Mouse (Mus musculus): ENCODE measurements around the gene Alpl.

DNA sequence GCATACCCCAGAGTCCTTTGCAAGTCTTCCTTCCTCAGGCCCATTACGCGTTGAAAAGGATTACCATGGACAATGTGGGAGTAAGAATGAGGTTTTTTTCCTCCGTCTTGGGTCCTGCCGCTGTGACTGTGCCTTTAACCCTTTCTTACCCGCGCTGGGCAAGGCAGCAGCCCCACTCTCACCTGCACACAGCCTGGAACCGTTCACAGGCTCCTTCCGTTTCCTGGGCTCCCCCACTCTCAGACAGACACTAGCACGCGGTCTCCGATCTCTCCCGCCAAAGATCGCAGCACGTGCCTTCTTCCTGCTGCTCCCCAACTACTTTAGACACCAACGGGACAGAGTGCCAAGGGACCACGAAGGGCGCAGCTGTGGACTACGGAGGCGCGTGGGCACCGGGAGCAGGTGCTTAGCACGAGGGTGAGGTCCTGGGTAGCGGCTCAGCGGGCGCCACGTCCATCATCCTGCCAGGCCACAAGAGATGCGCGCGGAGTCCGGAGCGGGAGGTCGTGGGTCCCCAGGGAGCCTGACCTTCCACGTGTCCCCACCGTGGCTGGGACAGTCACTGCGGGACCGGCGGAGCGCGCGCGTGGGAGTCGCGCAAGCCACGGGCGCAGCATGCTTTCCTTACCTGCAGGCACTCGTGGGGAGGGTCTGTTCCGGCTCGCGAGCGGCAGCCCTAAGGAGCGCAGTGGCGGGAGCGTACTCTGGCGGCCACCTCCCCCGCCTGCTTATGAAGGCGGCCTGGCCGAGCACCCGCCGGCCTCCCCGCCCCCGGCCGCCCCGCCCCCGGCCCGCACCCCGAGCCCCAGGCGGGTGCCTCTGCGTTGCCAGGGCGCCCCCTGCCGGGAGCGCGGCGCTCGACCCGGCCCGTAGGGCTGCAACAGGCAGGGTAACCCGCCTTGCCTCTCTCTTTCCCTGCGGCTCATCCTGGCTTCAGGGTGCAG, at the start of gene Alpl:
- TF ChIP-seq NANOG (IDR thresholded peaks at IDR 0.05; ENCODE audit: borderline replicate concordance, low read length): no peak
- TF ChIP-seq CTCF (conservative IDR thresholded peaks at IDR 0.05; ENCODE audit: low read length): no peak
- TF ChIP-seq POU5F1 (IDR thresholded peaks at IDR 0.05; ENCODE audit: borderline replicate concordance, low read length): no peak

Data from E14TG2a.4 (cell line).